Mouse (Mus musculus): ENCODE data around the gene Mylk2. TPM values are rescaled to one million over a fixed set of nuclear protein-coding genes. Genes with fewer than 3 reads are reported as not detected.

Gene Mylk2
- total RNA-seq, 2 experiments from 2014 or later = not detected

- intact Hi-C loops (cut with DNase I) = no loop called here
These were observed 30.0 kb downstream of the Mylk2 start for GRCm38 (mm10) chr2:152941106-152941505.

DNA sequence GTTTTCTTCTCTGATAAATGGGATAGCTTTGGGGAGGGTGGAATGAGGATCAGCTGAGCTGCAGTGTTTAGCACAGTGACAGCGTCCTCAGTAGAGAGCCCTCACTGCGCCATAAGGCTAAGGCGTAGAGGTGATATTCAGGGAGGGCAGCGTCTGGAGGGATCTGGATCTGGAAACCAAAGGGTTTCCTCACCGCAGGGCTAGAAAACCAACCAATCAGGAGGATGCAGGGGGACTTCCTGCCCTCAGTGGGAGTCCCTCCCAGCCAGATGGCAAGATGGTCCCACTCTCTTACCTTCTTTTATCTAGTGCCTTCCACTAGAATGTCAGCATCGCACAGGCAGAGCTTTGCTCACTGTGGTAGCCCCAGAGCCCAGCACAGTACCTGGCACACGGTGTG is 30.6 kb downstream of the Mylk2 start:
- intact Hi-C loops (cut with DNase I) = no loop called here

More at GRCm38 (mm10) chr2:152941106-152941505, 30.0 kb downstream of the Mylk2 start:
- no peak for DNase-seq (ENCODE audit: low spot score in 2 of 2)

GRCm38 (mm10) chr2:152942898-152943515 is 31.9 kb downstream of the Mylk2 start:
- peak in 1 of 2 experiments; percentile 22 for DNase-seq (ENCODE audit: low spot score in 2 of 2)
- intact Hi-C loops (cut with DNase I) = no loop called here

More for the DNA sequence above, 30.6 kb downstream of the Mylk2 start:
- DNase-seq (ENCODE audit: low spot score in 2 of 2) = no peak

GRCm38 (mm10) chr2:152943568-152943967 is 32.4 kb downstream of the Mylk2 start:
- intact Hi-C loops (cut with DNase I) = no loop called here
- DNase-seq (ENCODE audit: low spot score in 2 of 2) = no peak

- intact Hi-C loops (cut with DNase I) = no loop called here
- no peak for DNase-seq (ENCODE audit: low spot score in 2 of 2)
These were observed 32.9 kb downstream of the Mylk2 start for GRCm38 (mm10) chr2:152944013-152944412.

GRCm38 (mm10) chr2:152947098-152947497 is 35.9 kb downstream of the Mylk2 start:
- DNase-seq (ENCODE audit: low spot score in 2 of 2) = no peak
- intact Hi-C loops (cut with DNase I) = no loop called here

GRCm38 (mm10) chr2:152948438-152949020 is 37.4 kb downstream of the Mylk2 start:
- DNase-seq (ENCODE audit: low spot score in 2 of 2) = no peak
- intact Hi-C loops (cut with DNase I) = no loop called here

GRCm38 (mm10) chr2:152950358-152951064 is 39.4 kb downstream of the Mylk2 start:
- intact Hi-C loops (cut with DNase I) = loop anchor here (5.0 kb wide), 1 partner anchor 67 kb away; the partner anchor contains the start of gene Pdrg1
- no peak for DNase-seq (ENCODE audit: low spot score in 2 of 2)

DNA sequence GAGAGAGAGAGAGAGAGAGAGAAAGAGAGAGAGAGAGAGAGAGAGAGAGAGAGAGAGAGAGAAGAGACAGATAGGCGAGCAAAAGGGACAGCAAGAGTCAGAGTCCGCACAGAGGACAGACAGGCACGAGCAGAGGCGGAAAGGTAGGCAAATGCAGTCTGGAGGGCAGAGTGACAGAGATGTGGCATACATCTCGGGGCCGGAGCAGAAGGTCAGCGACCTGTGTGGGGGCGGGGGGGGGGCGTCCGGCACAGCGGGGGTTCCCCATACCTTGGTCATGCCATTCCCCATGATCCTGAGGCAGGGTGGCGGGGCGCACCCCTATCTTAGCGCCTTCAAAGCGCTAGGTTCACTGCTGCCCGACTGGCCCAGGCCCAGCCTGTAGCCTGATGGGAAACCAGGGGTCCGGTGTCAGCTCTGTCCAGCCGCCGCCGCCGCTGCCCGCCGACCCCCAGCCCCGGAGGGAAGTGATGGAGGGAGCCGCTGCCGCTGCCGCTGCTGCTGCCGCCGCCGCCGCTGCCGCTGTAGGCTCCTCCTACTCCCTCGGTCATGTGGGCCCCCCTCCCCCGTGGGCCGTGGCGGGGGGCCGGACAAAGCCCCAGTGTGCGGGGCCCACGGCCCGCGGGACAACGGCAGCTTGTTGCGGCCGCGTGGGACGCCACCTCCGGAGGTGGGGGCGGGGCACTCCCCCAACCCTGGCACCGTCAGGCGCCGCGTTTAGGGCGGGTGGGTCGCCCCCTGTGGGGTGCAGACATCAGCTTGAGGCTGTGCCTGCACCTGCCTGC is 40.1 kb downstream of the Mylk2 start, which contains the start of gene Dusp15:
Gene Dusp15 (minus strand): TSS at position 634 of the 785 bp plus-strand sequence.
- DNase-seq (ENCODE audit: low spot score in 2 of 2) = peak; percentile 61 to 72
- intact Hi-C loops (cut with DNase I) = loop anchor here (5.0 kb wide), 1 partner anchor 66 kb away; the partner anchor contains the start of gene Pdrg1

- DNase-seq (ENCODE audit: low spot score in 2 of 2) = no peak
- intact Hi-C loops (cut with DNase I) = loop anchor here (5.0 kb wide), 1 partner anchor 65 kb away; the partner anchor contains the start of gene Pdrg1
These were observed 40.9 kb downstream of the Mylk2 start for GRCm38 (mm10) chr2:152951850-152952720.

GRCm38 (mm10) chr2:152958116-152958515 is 47.0 kb downstream of the Mylk2 start:
- no peak for DNase-seq (ENCODE audit: low spot score in 2 of 2)
- intact Hi-C loops (cut with DNase I) = no loop called here

DNA sequence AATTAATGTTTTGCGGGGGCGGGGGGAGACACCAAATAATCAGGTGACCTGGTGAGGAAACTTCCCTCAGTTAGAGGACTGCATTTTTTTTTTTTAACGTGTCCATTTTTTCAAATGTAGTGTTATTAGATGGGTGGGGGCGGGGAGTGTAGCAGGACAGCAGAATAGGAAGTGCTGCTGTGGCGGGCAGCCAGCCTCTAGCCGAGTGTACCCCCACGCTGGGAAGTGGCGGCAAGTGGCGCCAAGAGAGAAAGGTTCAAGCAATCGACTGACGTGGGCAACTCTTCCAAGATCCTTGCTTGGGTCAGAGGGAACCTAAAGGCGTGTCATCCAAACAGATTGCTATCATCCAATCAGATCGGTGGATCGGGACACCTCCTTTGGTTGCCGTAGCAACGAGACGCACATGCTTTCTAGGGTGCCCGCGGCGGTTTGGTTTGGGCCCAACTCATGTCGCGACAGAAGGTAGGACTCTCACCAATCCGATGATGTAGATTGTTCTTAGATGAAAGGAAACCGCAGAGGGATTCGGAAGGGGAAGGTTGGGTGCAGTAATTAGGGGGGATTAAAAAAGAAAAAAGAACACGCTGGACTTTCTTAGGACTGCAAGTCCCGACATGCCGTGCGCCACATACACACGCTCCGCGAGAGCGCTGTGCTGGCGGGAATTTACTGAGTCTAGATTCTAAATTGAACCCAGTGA is 51.1 kb downstream of the Mylk2 start, which contains the start of gene Ttll9:
Gene Ttll9 (plus strand): TSS at position 395 of the 703 bp plus-strand sequence.
- intact Hi-C loops (cut with DNase I) = no loop called here

DNA sequence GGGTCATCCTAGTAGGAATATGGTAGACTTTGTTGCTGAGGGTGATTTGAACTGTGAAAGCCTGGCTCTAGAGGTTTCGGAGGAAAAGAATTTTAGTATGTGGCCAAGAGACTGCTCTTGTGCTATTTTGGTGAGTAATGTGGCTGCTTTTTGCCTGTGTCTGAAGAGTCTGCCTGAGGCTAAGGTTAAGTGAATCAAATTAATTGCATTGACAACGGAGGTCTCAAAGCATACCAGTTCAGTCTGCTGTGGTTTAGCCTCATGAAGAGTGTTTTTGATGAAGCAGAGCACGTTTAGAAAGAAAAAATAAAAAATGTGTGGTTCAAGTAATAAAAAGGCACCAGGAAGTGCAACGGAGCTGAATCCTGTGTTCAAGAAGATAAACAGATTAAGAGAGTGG is 54.4 kb downstream of the Mylk2 start:
- DNase-seq (ENCODE audit: low spot score in 2 of 2) = no peak
- intact Hi-C loops (cut with DNase I) = no loop called here

More for the DNA sequence above, 51.1 kb downstream of the Mylk2 start, which contains the start of gene Ttll9:
- DNase-seq (ENCODE audit: low spot score in 2 of 2) = peak; percentile 82 to 87

Small RNAs within 50 kb of the gene (microRNA-seq; reads per million reads assigned to microRNA genes)
- not detected for gene Mir5622

Other genes with a start within 250 kb of the Mylk2 start
- gene H13, start 241.9 kb upstream of the Mylk2 start, total RNA-seq (2021) = 10 to 100 TPM; 72.2 to 75.4 TPM
- gene Mcts2, start 224.3 kb upstream of the Mylk2 start, total RNA-seq (2021) = 10 to 100 TPM; 17.0 to 18.9 TPM
- gene Id1, start 175.1 kb upstream of the Mylk2 start, total RNA-seq (2021) = 10 to 100 TPM; 22.9 to 23.9 TPM
- 1 to 10 TPM; 1.7 to 1.8 TPM for gene Cox4i2, start 157.2 kb upstream of the Mylk2 start, total RNA-seq (2021)
- 100 to 1,000 TPM; 128 to 133 TPM for gene Bcl2l1, start 79.6 kb upstream of the Mylk2 start, total RNA-seq (2021)
- gene Tpx2, start 63.4 kb upstream of the Mylk2 start, total RNA-seq (2021) = 1 to 10 TPM; 3.2 to 3.6 TPM
- gene Foxs1, start 21.9 kb downstream of the Mylk2 start, total RNA-seq (2021) = under 1 TPM; 0.49 to 0.50 TPM
- 10 to 100 TPM; 14.7 to 23.6 TPM for gene Dusp15, start 40.3 kb downstream of the Mylk2 start, total RNA-seq (2021)
- 1 to 10 TPM; 1.3 to 3.6 TPM for gene Ttll9, start 51.1 kb downstream of the Mylk2 start, total RNA-seq (2021)
- 10 to 100 TPM; 46.9 to 59.5 TPM for gene Pdrg1, start 104.1 kb downstream of the Mylk2 start, total RNA-seq (2021)
- gene Xkr7, start 120.5 kb downstream of the Mylk2 start, total RNA-seq (2021) = 1 to 10 TPM; 5.2 to 7.0 TPM
- gene Ccm2l, start 154.6 kb downstream of the Mylk2 start, total RNA-seq (2021) = 1 to 10 TPM; 4.0 to 5.8 TPM
- gene Hck, start 197.1 kb downstream of the Mylk2 start, total RNA-seq (2021) = 1 to 10 TPM; 2.1 to 2.4 TPM
- gene Tm9sf4, start 250.0 kb downstream of the Mylk2 start, total RNA-seq (2021) = 100 to 1,000 TPM; 114 to 123 TPM

Measured in left cerebral cortex, postnatal 36 days (tissue).